Mouse (Mus musculus): ENCODE measurements around the gene Ehd1.

GRCm38 (mm10) chr19:6349215-6349983 lies 72.9 kb downstream of the Ehd1 start:
- TF ChIP-seq EP300 (IDR thresholded peaks at IDR 0.05; ENCODE audit: insufficient read depth, low read depth, low read length) (no peak), POLR2A (IDR thresholded peaks at IDR 0.05; ENCODE audit: insufficient read depth, low read length) (no peak)
